Mouse (Mus musculus) stomach, postnatal 0 days (tissue): ENCODE results near the gene Pcare. TPM values are rescaled to one million over a fixed set of nuclear protein-coding genes. Genes with fewer than 3 reads are reported as not detected.

Experiments
- ATAC-seq: fragments of 200-750 bp; cut with Nextera tagmentation; 2 replicates; pipeline ENCODE4 v1.8.0; 2017; ENCODE audit not compliant: low FRiP score, low TSS enrichment
- DNase-seq: peaks from one replicate; pipeline ENCODE4 v3.0.0-alpha.2; 2016; ENCODE audit warnings: low spot score
- H3K27ac ChIP-seq: fragments of 300-500 bp; sonication (generic); replicated peaks from 2 replicates; pipeline ENCODE4 v1.5.1; 2014; ENCODE audit warnings: mild to moderate bottlenecking, control low read depth
- H3K27me3 ChIP-seq: fragments of 300-500 bp; sonication (generic); 2 replicates; pipeline ENCODE4 v1.6.1; 2014; ENCODE audit warnings: low read length; ENCODE audit not compliant: control insufficient read depth, insufficient read depth
- H3K36me3 ChIP-seq: fragments of 300-500 bp; sonication (generic); 2 replicates; pipeline ENCODE4 v1.6.1; 2014; ENCODE audit warnings: low read length, mixed read lengths; ENCODE audit not compliant: control insufficient read depth, insufficient read depth
- H3K4me1 ChIP-seq: fragments of 300-500 bp; sonication (generic); replicated peaks from 2 replicates; pipeline ENCODE4 v1.6.1; 2014; ENCODE audit warnings: antibody characterized with exemption; ENCODE audit not compliant: control insufficient read depth, insufficient read depth
- H3K4me2 ChIP-seq: fragments of 300-500 bp; sonication (generic); replicated peaks from 2 replicates; pipeline ENCODE4 v1.6.1; 2014; ENCODE audit warnings: low read depth, mild to moderate bottlenecking, control low read depth, moderate library complexity
- H3K4me3 ChIP-seq: fragments of 300-500 bp; sonication (generic); 2 replicates; pipeline ENCODE4 v1.5.1; 2014; ENCODE audit warnings: low read depth, low read length, control low read depth
- H3K9ac ChIP-seq: fragments of 300-500 bp; sonication (generic); 2 replicates; pipeline ENCODE4 v1.6.1; 2014; ENCODE audit warnings: mild to moderate bottlenecking, low read length, control low read depth, mixed read lengths
- H3K9me3 ChIP-seq: fragments of 300-500 bp; sonication (generic); 2 replicates; pipeline ENCODE4 v1.6.1; 2016; ENCODE audit warnings: low read length; ENCODE audit not compliant: control insufficient read depth
- CTCF ChIP-seq: IDR thresholded peaks from 2 replicates; pipeline ENCODE4 v1.5.1; 2016; ENCODE audit warnings: antibody characterized with exemption, low read depth, mild to moderate bottlenecking, moderate library complexity
- EP300 ChIP-seq: optimal IDR thresholded peaks from 2 replicates; pipeline ENCODE3; 2016; ENCODE audit warnings: antibody characterized with exemption
- WGBS: fragments of 180-500 bp; shearing (Covaris S2); extraction: QIAGEN DNeasy Blood & Tissue Kit; methylation state at CpG from one replicate; pipeline ENCODE4 v1.1.7; 2014; 5-methylcytosine and 5-hydroxymethylcytosine counted together
- polyA plus RNA-seq: library from polyadenylated mRNA; unstranded; fragments of >200 nt; fragmentation: Nextera tagmentation; extraction: Ambion mirVana; gene quantifications from 2 replicates; pipeline ENCODE4 v1.2.1, GENCODE M21; 2015

Gene Pcare
- polyA plus RNA-seq, 1 experiment from 2014 or later: not detected

DNA sequence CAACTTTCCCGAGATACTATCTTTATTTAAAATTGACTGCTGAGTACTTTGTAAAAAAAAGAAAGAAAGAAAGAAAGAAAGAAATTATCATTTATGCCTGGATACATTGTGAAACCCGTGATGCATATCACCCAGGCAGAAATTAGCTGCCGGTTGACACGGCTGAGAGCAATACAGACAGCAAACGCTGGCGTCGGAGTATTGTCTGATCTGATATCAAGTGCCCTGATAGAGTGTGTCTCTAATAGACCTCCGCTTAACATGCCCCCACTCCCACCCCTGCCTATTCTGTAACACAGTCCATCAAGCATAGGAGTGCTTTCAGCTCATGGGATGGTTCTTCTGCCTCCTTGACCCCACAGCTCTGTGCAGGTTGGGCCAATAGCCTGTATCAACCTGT lies 5.1 kb downstream of the Pcare start:
- Histone ChIP-seq H3K9ac (no peak overlapping the region), H3K27ac (no peak overlapping the region), H3K36me3 (no peaks in the 10 kb centered on the region), H3K4me2 (no peak overlapping the region), H3K27me3 (no peaks in the 10 kb centered on the region), H3K9me3 (no peaks in the 10 kb centered on the region), H3K4me3 (no peak overlapping the region), H3K4me1 (no peaks in the 10 kb centered on the region)
- TF ChIP-seq CTCF: no peak
- no peak for TF ChIP-seq EP300
- ATAC-seq (no peak), DNase-seq (no peak)
- 59% methylated on average over 8 of the region's 8 CpGs for WGBS

DNA sequence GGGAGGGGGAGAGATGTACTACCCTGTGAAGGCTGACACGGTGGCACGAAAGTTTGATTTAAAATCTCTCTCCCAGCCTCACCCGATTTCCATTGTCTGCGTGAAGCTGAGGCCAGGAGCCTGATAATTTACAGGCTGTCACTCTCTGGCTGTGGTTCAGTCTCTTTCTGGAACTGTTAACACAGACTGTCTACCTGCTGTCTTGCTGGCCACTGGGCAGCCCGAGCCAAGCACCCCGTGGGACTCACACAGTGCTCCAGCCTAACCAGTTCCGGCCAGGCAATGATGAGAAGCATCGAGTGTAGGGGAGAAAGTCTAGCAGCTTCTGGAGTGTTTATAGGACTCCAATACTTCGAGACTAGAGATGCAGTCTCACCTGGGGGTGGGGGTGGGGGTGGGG lies 6.6 kb downstream of the Pcare start:
- H3K36me3 ChIP-seq: no peaks in the 10 kb centered on the region
- TF ChIP-seq CTCF: no peak
- TF ChIP-seq EP300: no peak

DNA sequence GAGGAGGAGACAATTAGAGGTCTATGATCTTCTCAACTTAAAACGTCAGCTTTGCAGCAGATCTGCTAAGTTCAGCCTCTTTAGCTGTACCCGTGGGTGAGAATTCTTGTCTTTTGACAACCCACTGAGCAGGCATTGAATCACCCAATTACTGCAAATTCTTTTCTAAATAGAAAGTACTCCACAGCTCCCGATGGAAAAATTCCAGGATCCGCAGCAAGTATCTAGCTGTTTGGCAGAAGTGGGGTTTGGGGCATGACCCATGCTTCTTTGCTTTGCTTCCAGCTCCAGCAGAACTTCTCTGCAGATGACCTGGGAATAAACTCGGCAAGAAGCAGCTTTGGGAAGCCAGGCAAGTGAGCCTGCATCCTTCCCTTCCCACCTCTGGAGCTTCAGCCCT lies 9.8 kb downstream of the Pcare start:
- no peaks in the 10 kb centered on the region for H3K36me3 ChIP-seq
- no peak for TF ChIP-seq CTCF
- TF ChIP-seq EP300: no peak
- H3K4me2 ChIP-seq: no peak overlapping the region
- H3K9me3 ChIP-seq: no peaks in the 10 kb centered on the region
- H3K9ac ChIP-seq: no peak overlapping the region
- no peak overlapping the region for H3K4me3 ChIP-seq
- no peaks in the 10 kb centered on the region for H3K27me3 ChIP-seq
- DNase-seq (no peak), ATAC-seq (no peak)
- 24% methylated on average over 5 of the region's 5 CpGs for WGBS
- H3K27ac ChIP-seq: peak overlapping the region; percentile 58
- no peaks in the 10 kb centered on the region for H3K4me1 ChIP-seq

More for the DNA sequence above, 6.6 kb downstream of the Pcare start:
- H3K4me2 ChIP-seq: no peak overlapping the region
- DNase-seq (no peak), ATAC-seq (no peak)
- no peak overlapping the region for H3K9ac ChIP-seq
- H3K4me3 ChIP-seq: no peak overlapping the region
- 54% methylated on average over 9 of the region's 9 CpGs for WGBS
- H3K27me3 ChIP-seq: no peaks in the 10 kb centered on the region
- H3K4me1 ChIP-seq: no peaks in the 10 kb centered on the region
- H3K27ac ChIP-seq: no peak overlapping the region
- H3K9me3 ChIP-seq: no peaks in the 10 kb centered on the region

DNA sequence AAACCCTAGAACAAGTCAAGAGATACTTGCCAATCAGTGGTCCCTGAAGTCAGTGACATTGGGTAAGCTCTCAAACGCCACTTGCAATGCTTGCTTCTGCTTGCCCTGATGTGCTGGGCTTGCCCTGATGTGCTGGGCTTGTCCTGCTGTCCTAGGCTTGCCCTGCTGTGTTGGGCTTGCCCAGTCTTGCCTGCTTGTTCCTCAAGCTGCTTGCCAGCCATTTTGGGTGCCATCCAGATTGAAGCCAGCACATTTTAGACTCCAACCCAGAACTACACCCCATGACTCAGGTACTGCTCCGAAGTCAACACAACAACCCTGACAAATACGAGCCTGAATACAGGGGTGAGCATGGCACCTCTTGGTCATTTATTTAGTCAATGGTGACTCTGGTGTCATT lies 10.5 kb downstream of the Pcare start:
- H3K27ac ChIP-seq: no peak overlapping the region

DNA sequence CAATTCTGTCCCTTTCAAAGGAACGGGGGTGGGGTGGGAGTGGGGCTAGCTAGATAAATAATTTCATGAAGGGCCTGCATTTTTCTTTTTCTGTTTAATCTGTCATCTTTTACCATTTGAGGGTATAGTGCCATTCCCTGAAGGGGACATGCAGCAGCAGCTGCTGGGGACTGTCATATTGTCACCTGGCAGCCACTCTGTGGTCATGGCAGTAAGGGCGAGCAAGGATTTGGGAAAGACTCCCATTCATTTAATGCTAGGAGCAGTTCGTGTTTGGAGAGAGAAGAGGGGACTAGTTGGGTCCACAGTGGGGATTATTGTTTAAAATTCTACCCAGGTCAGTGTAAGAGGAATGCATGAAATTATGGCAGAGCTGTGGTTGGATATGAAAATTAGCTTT lies 16.3 kb downstream of the Pcare start:
- DNase-seq (no peak), ATAC-seq (no peak)
- Histone ChIP-seq H3K9ac (no peak overlapping the region), H3K9me3 (no peaks in the 10 kb centered on the region), H3K4me1 (no peaks in the 10 kb centered on the region), H3K4me3 (no peak overlapping the region), H3K27ac (no peak overlapping the region), H3K36me3 (no peaks in the 10 kb centered on the region), H3K4me2 (no peak overlapping the region), H3K27me3 (no peaks in the 10 kb centered on the region)
- 33% methylated on average over 3 of the region's 3 CpGs for WGBS
- TF ChIP-seq EP300: no peak
- no peak for TF ChIP-seq CTCF

More for the DNA sequence above, 10.5 kb downstream of the Pcare start:
- no peaks in the 10 kb centered on the region for H3K9me3 ChIP-seq
- H3K9ac ChIP-seq: no peak overlapping the region
- DNase-seq (no peak), ATAC-seq (no peak)
- no peaks in the 10 kb centered on the region for H3K4me1 ChIP-seq
- 70% methylated on average over 3 of the region's 3 CpGs for WGBS
- no peak overlapping the region for H3K4me3 ChIP-seq
- no peak overlapping the region for H3K4me2 ChIP-seq
- TF ChIP-seq EP300: no peak
- no peak for TF ChIP-seq CTCF
- H3K27me3 ChIP-seq: no peaks in the 10 kb centered on the region
- no peaks in the 10 kb centered on the region for H3K36me3 ChIP-seq

DNA sequence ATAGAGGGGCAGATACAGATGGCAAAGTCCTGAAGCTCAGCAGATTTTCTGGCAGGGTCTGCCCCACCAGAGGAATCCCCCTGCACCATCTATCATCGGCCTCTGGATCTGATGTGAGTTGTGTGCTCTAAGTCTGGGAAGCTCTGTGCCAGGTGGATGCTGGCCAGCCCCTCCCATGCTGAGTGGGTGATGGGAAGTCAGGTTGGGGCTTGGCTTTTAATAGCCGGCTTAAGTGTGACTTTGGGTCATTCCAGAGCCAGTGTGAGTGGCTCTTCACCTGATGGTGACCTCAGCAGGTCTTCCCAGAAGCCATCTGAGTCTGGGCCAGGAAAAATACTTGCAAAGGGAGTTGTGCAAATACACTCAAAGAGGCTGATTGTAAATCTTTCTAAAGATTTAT lies 22.0 kb downstream of the Pcare start:
- Histone ChIP-seq H3K4me3 (no peak overlapping the region), H3K27ac (0 out of 2 replicates have a peak overlapping the region, but pooled peaks have one; percentile 1), H3K36me3 (no peaks in the 10 kb centered on the region), H3K9me3 (no peaks in the 10 kb centered on the region), H3K4me2 (no peak overlapping the region), H3K9ac (no peak overlapping the region), H3K27me3 (no peaks in the 10 kb centered on the region), H3K4me1 (no peaks in the 10 kb centered on the region)
- 30% methylated on average over 2 of the region's 2 CpGs for WGBS
- TF ChIP-seq CTCF: no peak
- TF ChIP-seq EP300: no peak
- peak; percentile 64; the same call in 1 of the 2 replicates for ATAC-seq
- DNase-seq: no peak
